Mouse (Mus musculus): Measurements from ENCODE around the gene Scaf8.

Gene Scaf8

DNA sequence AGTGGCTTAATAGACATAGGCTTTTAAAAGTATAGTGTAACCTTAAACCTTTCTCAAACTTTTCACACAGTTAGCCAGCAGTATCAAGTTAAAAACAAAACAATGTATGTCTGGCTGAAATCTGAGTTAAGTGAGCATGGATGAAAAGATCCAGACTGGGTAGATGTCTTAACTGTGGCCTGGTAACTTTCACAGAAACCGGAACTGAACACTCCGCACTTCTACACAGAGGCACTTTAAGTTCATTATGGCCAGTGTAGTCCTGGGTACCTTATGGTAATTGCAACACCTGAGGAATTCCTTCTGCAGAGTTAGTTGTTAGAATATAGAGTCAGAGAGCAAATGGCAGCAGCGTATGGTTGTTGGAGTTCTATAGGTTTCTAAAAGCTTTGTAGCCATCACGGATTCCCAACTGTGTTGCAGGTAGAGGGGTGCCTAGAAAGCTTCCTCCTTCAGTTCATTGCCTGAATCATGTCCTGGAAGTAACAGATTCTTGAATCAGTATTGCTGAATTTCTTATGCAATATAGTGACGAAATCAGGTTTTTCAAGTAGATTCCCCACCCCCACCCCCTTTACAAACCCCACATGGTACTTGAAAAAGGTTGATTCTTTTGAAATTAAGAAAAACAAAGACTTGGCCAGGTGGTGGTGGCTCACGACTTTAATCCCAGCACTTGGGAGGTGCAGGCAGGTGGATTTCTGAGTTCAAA is 92.9 kb downstream of the Scaf8 start:
- in situ Hi-C loops (cut with MboI, MseI): loop anchor here (5.0 kb wide), 1 partner anchor 80 kb away; no protein-coding TSS in a partner anchor

DNA sequence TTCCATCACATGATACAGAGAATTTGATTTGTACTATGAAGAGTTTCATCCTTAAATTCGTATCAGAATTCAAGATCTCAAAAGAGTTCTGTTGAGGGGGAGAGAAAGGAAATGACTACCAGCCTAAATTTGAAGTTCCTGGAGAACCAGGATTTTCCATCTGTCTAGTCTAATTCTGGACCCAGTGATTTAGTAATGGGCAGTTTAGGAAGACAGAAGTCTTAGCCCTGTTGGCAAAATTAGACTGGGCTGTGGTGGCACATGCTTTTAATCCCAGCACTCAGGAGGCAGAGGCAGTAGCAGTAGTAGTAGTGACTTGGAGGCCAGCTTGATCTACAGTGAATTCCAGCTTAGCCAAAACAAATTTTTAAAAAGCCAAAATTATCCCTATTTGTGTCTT is 93.7 kb downstream of the Scaf8 start:
- in situ Hi-C loops (cut with MboI, MseI): loop anchor here (5.0 kb wide), 1 partner anchor 81 kb away; no protein-coding TSS in a partner anchor

DNA sequence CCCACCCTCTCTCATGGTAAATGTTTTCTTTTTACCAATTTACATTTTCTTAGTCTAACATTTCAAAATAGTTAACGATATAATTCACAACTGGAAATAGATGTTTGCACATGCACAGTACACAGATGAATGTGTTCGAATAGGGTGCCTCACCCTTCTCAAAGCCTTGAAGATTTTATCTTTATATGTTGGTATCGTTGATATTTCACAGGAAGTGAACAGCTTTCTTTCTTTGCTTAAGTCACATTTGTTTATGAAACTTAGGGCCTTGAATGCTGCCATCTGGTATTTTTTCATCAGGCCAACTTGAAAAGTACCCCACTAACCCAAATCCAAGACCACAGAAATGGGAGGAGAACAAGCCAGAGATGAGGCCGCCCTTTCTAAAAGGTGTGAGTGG is 94.8 kb downstream of the Scaf8 start:
- in situ Hi-C loops (cut with MboI, MseI): loop anchor here (5.0 kb wide), 1 partner anchor 82 kb away; no protein-coding TSS in a partner anchor

DNA sequence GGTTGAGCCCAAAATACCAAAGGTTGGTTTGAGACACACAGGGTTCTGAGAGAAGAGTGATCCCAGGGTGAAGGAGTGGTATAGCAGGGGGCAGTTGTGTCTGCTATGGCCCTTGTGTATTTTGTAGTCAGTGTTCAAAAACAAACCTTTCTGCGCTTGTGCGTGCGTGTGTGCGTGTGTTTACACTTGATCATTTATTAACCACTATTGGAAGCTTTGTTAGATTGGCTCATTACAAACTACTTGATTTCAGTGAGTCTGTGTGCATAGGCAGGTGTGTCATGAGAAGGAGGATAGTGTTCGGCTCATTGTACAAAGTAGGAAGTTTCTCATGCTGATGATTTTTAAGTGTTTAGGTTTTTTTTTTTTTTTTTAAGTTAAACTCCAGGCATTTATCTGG is 95.4 kb downstream of the Scaf8 start:
- in situ Hi-C loops (cut with MboI, MseI): no loop called here

DNA sequence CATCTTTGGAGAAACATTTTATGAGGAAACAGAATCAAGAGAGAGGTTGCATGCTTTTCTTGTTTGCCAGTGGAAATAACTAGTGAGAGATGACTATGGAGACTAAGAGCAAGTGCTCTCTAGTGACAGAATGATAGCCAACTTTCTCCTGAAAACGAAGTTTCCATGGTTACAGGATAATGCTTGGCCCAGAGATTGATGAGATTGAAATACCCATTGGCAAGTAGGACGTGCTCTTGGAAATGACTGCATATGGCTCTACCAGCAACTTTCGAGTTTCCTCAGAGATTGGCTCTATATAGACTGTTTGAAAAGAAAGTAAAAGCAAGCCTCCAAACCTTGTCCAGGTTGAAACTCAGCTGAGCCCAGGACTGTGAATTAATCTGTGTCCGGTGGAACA is 97.3 kb downstream of the Scaf8 start:
- in situ Hi-C loops (cut with MboI, MseI): no loop called here

DNA sequence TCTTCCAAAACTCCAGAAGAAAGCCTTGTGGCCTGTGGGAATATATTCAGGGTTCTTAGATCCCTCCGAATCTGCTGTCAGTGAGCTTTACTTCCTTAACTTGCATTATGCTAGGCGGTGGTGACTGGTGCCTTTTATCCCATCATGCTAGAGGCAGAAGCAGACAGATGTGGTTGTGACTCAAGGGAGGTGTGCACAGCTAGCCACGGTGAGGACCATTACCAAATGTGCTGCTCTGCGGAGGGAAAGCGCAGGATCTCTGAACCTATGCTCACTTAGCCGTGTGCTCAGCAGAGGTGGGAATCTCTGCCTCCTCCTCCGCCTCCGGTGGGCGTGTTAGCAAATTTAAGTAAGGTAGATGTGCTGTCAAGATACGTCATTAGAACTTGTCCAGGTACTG is 98.1 kb downstream of the Scaf8 start:
- in situ Hi-C loops (cut with MboI, MseI): no loop called here

DNA sequence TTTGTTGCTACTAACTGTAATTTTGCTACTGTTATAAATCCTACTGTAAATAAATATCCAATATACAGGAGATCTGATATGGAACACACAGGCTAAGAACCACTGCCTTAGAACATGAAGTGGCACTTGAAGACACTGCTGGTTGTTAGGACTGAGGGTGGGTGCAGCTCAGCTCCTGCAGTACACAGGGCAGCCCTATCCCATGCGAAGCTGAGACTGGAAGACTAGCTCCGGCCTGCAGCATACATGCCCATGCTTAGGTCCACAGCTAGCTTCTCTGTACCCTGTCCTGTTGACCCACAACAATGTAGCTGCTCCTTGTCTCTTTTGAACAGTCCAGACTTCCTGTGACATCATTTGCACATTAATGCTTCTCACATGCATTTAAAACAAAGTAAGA is 100.1 kb downstream of the Scaf8 start:
- in situ Hi-C loops (cut with MboI, MseI): no loop called here

DNA sequence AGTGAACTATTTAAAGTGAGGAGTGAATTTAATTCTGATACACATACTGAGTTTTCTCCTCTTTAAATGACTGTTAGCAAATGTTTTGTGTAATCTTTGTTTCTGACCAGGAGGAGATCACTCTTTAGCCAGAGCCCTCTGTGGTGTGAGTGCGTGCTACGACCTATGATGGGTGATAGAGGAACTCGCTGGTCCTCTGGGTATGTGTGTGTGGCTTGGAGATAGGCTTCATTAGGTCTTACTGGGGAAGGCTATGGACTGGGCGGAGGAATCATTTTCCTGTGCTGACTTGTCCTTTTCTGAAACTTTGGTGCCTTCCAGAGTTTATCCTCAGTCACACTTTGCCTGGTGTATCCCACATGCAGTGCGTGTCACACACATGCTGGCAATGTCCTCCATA is 102.3 kb downstream of the Scaf8 start:
- in situ Hi-C loops (cut with MboI, MseI): no loop called here

DNA sequence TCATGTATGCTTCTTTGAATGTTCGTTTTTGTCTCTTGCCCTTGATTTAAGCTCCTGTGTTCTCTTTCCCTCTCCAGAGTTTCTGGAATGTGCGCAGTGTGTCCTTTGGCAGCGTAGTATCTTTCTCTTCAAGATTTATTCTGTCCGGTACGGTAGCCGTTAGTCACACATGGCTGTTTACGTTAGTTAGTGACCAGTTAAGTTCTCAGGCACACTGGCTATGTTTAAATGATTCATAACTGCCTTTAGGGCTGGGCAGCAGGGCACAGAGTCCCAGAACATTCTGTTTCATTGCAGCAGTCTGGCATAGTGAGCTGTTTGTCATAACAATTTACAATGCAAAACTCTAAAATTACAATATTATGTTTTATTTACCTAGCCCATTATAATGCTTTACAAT is 103.6 kb downstream of the Scaf8 start:
- in situ Hi-C loops (cut with MboI, MseI): no loop called here

DNA sequence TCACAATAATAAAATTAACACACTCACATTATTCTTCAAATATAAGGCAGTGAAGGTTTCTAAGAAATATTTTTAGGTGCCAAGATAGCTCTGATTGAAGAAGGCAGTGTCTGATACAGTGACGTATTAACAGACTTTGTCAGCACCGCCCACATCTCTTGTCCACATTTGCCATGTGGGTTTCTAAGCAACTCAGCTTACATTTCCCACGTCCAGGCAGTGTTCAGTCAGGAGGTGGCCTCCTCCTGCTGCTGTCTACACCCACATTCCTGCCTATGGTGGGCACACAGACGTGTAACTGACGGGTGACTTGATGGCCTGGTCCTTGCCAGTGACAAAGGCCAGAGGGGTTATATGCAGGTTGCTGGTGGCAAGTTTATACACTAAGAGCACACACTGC is 104.1 kb downstream of the Scaf8 start:
- in situ Hi-C loops (cut with MboI, MseI): no loop called here

DNA sequence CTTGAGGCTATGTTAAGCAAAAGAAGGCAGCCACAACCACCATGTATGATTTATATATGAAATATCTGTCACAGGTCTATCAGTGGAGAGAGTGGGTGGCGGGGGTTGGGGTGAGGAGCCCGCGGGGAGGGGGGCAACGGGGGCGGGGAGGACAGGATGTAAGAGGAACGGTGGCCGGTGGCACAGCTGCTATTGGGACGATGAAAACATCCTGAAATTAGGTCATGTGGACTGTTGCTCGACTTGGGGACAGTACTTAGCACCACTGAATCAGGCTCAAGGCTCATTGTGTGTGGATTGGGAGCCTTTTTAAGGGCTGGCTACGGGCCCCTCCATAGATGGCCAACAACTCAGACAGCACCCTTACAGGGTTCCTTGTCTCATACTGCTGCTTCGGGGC is 105.4 kb downstream of the Scaf8 start:
- in situ Hi-C loops (cut with MboI, MseI): no loop called here

DNA sequence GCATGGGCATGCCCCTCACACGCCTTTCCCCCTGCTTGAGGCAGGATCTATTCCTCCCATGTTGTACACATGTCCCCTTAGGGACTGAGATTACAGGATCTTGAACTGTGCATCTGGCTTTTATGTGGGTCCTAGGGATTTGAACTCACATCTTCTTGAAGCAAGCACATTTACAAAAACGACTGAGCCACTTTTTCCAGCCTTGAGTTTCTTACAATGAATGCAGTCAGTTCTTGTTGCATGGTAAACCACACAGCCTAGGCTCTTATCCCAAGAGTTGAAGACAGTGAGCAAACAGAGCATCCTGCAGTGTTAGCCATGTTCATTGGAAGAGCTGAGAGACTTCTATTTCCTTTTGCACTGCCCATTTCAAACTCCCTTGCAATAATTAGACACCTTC is 108.3 kb downstream of the Scaf8 start:
- in situ Hi-C loops (cut with MboI, MseI): no loop called here

DNA sequence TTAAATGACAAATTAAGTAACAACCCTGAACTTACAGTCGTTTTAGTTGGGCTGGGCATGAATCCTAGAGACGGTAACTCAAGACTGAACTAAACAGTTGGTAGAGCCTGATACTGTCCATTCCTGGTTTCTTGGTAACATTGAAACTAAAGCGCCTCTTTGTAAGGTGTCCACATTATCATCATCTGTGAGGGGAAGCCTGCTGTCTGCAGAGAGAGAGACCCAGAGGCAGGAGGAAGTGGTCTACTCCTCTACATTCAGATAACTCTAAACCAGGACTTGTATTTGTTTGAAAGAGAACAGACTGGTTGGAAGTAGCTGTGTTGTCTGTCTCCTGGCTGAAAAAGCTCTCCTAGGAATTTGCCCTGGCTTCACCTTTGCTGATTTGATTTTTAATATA is 108.9 kb downstream of the Scaf8 start:
- in situ Hi-C loops (cut with MboI, MseI): no loop called here

DNA sequence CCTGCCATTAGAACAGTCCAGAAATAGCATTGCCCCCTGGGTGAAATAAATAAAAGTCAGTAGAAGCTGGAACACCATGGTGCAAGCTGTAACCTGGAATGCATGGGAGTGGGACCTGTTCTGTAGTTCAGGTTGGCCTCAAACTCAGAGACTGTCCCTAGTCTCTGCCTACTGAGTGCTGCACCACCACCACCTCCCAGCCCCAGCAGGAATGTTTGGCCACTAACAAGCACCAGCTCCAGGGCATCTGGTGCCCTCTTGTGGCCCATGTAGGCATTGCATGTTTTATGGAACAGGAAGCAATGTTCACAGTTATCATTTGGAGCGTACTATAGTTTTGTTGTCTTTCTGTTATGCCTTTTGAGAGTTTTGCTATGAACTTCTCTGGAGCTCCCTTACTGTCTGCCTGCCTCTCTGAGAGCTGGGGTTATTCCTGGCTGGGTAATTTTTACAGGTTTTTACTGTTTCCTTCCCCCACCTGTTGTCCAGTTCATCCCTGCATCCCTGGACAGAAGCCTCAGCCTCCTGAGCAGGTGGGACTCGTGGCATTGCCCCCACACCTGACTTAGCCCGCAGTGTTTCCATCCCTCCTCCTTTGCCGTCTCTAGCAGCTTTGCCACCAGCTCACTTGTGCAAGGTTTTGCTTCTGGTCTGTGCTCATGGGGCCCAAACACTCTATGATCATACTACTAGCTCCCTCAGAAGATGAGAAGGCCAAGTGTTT is 109.8 kb downstream of the Scaf8 start:
- in situ Hi-C loops (cut with MboI, MseI): no loop called here

DNA sequence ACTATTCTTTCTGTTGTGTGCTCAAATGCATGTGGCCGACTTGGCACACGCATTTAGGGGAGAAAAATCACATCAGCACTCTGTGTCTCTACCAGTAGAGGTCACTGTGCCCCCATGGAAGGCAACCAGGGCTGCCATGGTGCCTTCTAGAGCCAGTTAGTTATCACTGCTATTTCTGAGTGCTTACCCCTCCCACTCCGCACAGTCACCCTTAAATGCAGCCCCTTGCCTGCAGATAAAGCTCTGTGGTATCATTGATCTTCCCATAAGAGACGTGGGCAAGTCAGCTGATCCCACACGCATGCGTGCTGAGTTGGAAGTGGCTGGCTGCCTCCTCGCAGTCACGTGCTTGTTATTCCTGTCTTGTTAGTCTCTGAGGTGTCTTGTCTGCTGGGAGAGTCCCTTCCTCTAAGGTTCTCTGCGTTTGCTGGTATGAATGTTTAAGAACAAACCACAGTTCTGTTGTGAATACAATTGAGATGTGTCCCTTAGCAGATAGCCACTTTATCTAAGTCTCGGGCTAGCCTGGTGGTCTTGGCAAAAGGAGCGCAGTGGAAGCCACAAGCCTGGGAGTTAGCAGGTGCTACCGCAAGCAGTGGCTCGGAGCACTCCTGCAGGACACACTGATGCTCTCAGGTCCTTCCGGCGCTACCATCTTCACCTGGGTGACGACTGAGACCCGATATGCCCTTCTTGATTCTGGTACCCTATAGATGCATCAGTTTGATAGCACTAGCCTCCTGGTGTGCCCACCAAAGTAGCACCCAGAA is 115.6 kb downstream of the Scaf8 start:
- in situ Hi-C loops (cut with MboI, MseI): no loop called here

DNA sequence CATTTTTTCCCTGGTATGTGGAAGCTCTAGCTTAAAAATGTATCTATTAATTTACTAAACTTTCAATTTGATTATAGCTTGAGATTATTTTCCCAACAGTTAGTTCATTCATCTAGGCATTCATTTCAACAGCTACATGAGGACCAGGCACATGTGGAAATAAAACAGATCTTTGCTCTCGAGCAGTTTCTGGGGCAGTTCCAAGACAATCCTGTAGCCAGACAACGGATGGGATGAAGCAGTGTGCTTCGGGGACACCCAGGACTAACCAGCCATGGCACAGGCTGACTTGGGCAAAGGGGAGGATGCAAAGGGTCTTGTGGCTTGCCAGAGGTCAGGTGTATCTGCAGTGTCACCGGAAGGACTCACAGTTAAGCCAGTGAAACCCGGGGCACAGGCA is 117.9 kb downstream of the Scaf8 start:
- in situ Hi-C loops (cut with MboI, MseI): no loop called here

DNA sequence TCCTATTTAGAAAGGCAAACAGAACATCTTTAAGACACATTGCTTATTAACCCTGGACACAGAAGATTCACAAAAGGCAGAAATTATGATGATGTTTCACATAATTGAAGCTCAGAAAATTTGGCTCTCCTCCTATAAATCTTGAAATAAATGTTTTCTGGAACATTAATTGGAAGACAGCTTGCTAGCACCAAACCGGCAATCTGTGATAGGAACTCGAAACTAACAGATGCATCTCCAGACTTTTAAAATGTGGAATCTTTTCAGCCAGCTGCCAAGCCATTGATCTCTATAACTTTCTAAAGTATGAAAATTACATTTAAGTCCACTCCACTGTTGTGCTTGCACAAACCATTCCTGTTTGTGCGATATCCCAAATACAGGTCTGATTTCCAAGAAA is 128.9 kb downstream of the Scaf8 start:
- in situ Hi-C loops (cut with MboI, MseI): no loop called here

DNA sequence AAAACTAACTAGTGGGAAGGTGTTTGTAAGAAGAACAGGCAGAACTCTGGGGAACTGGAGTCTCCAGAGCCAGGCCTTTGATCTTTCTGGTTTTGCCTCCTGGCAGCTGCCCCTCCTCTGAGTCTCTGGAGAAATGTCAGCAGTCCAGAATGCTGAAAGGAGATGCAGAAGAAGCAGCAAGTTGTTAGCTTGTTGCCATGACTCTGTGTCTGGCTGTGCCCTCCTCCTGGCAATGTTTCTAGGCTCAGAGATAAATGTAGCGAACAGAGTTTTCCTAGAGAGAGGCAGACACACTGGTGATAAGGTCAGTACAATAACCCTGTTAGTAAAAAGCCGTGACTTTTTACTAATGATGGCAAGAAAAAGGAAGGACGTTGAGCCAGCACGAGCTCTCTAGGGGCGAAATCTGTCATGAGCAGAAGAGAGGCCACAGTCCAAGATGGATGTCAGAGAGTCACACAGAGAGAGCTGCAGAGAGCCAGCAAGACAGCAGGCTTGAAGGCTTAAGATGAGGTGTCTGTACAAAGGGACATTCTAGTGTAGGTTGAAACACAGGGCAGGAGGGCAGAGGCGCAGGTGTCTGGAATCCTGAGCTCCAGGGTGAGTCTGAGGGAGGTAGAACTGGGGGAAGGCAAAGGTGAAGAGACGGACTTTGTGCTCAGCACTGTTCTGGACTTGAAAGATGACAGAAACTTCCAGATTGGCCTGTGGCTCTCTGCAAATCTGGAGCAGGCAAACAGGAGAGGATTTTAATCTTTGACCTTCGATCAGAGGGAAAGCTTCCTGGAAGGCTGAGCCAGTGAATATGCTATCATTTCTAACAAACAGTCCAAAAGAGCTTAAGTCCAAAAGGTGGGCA is 130.3 kb downstream of the Scaf8 start:
- in situ Hi-C loops (cut with MboI, MseI): no loop called here

DNA sequence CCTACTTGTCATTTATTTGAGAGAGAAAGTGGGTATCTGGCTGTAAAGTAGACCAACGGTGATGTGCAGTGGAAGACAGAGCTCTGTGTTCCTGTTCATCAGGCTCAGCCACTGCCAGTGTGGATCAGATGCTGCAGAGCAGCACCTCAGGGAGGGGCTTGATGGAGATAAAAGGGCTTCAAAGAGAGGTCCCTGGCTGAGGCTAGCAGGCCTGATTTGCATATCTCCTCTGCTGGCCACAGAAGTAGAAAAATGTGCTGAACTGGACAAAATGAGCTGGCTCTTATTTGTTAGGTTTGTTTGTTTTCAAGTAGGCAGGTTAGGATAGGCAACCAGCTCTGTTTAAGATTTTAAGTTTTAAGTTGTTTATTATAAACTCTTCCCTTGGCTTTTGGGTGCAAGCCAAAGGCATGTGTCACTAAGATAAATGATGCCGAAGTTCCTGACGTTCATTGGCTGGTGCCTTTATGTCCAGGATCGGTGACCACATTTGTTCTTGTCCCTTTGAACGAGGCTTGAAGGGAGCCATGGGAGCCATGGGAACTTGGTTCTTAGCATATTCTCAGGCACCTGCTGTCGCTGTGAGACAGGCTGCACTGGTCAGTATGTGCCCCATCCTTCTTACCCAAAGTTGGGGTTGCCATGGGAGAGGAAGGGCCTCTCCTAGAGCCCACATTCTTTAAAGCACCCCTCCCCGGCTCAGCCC is 132.0 kb downstream of the Scaf8 start:
- in situ Hi-C loops (cut with MboI, MseI): no loop called here
